Mouse (Mus musculus): Measurements from ENCODE around the gene Mcoln2.

Gene Mcoln2

GRCm38 (mm10) chr3:146225061-146225761 lies 75.6 kb downstream of the Mcoln2 start:
- no peak for DNase-seq (ENCODE audit: low spot score in 2 of 2)

GRCm38 (mm10) chr3:146227427-146227826 lies 77.8 kb downstream of the Mcoln2 start:
- no peak for DNase-seq (ENCODE audit: low spot score in 2 of 2)

GRCm38 (mm10) chr3:146228559-146229310 lies 79.1 kb downstream of the Mcoln2 start:
- no peak for DNase-seq (ENCODE audit: low spot score in 2 of 2)

GRCm38 (mm10) chr3:146232708-146233107 lies 83.1 kb downstream of the Mcoln2 start:
- no peak for DNase-seq (ENCODE audit: low spot score in 2 of 2)

- no peak for DNase-seq (ENCODE audit: low spot score in 2 of 2)
These were observed 84.1 kb downstream of the Mcoln2 start for GRCm38 (mm10) chr3:146233741-146234140.

GRCm38 (mm10) chr3:146234530-146234929 lies 84.9 kb downstream of the Mcoln2 start:
- DNase-seq (ENCODE audit: low spot score in 2 of 2), result no peak

GRCm38 (mm10) chr3:146236280-146236679 lies 86.6 kb downstream of the Mcoln2 start:
- DNase-seq (ENCODE audit: low spot score in 2 of 2), result no peak

- no peak for DNase-seq (ENCODE audit: low spot score in 2 of 2)
These were observed 88.0 kb downstream of the Mcoln2 start for GRCm38 (mm10) chr3:146237676-146238075.

- DNase-seq (ENCODE audit: low spot score in 2 of 2), result no peak
These were observed 95.0 kb downstream of the Mcoln2 start for GRCm38 (mm10) chr3:146244630-146245029.

Measured in right cerebral cortex, postnatal 36 days (tissue).